Mouse (Mus musculus): ENCODE measurements around the gene Coro1b. TPM values are rescaled to one million over a fixed set of nuclear protein-coding genes. Genes with fewer than 3 reads are reported as not detected.
A peak's percentile ranks its signal among the peaks of the same experiment; 100 is the strongest.

The Coro1b gene
- polyA plus RNA-seq, 1 experiment from 2014 or later = 102 TPM

DNA sequence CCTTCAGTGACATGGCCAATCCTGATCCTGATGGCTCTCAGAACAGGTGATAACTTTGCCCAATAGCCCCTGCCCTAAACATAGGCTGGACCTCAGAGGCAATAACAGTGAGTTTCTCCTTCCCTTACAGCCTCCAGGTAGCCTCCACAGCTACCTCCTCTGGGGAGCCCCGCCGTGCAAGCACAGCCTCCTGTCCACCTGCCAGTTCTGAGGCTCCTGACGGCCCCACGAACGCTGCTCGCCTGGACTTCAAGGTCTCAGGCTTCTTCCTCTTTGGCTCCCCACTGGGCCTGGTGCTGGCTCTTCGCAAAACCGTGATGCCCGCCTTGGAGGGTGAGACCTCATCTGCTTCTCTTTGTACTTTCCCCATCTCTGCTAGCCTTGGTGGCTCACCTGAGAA is 39.9 kb upstream of the Coro1b start:
- peaks cover under 1% of the 10 kb centered on the region; the same call in 1 of the 2 replicates for H3K4me1 ChIP-seq
- H3K4me2 ChIP-seq = no peak overlapping the region
- WGBS = 88% methylated on average over 9 of the region's 9 CpGs
- ATAC-seq (ENCODE audit: low FRiP score) = no peak
- peaks cover 82% of the 10 kb centered on the region for H3K36me3 ChIP-seq
- H3K4me3 ChIP-seq (replicated peaks) = no peak overlapping the region
- no peaks in the 10 kb centered on the region for H3K9me3 ChIP-seq (replicated peaks)
- no peak overlapping the region for H3K27ac ChIP-seq (replicated peaks)
- H3K9ac ChIP-seq (replicated peaks) = no peak overlapping the region
- H3K27me3 ChIP-seq (replicated peaks) = no peaks in the 10 kb centered on the region

GRCm38 (mm10) chr19:4112063-4112960 is 36.1 kb upstream of the Coro1b start:
- Histone ChIP-seq H3K27me3 (replicated peaks) (no peaks in the 10 kb centered on the region), H3K4me3 (replicated peaks) (no peak overlapping the region), H3K36me3 (peaks cover 93% of the 10 kb centered on the region), H3K27ac (replicated peaks) (no peak overlapping the region), H3K4me1 (0 out of 2 replicates have a peak, but pooled peaks cover 5% of the 10 kb centered on the region), H3K4me2 (no peak overlapping the region), H3K9ac (replicated peaks) (no peak overlapping the region), H3K9me3 (replicated peaks) (no peaks in the 10 kb centered on the region)
- no peak for ATAC-seq (ENCODE audit: low FRiP score)
- 95% methylated on average over 26 of the region's 26 CpGs for WGBS

DNA sequence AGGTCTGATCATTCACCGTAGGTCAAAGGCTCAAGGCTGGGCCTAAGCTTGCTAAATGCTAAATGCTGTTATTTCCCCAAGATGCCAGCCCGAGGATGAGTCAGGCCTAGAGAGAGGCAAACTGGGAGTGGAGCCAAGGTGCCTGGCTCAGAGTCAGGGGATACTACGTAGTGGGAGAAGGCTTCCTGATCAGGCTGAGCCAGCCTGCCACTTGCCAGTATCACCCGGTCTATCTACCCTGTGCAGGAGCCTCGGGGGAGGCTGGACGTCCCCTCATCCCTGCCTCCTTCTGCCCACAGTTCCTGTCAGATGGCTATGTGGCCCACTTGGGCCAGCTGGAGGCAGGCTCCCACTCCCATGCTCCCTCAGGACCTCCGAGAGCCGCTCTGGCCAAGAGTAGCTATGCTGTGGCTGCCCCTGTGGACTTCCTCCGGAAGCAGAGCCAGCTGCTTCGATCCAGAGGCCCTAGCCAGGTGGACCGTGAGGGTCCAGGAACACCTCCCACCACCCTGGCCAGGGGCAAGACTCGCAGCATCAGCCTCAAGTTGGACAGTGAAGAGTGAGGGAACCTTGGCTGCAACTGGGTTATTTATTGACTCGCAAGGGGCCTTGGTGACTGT is 35.1 kb upstream of the Coro1b start:
- no peaks in the 10 kb centered on the region for H3K9me3 ChIP-seq (replicated peaks)
- no peaks in the 10 kb centered on the region for H3K27me3 ChIP-seq (replicated peaks)
- no peak overlapping the region for H3K4me3 ChIP-seq (replicated peaks)
- no peak overlapping the region for H3K27ac ChIP-seq (replicated peaks)
- no peak for ATAC-seq (ENCODE audit: low FRiP score)
- H3K36me3 ChIP-seq = peaks cover 94% of the 10 kb centered on the region
- H3K4me1 ChIP-seq = 0 out of 2 replicates have a peak, but pooled peaks cover 5% of the 10 kb centered on the region
- H3K9ac ChIP-seq (replicated peaks) = no peak overlapping the region
- WGBS = 76% methylated on average over 13 of the region's 13 CpGs
- H3K4me2 ChIP-seq = no peak overlapping the region

DNA sequence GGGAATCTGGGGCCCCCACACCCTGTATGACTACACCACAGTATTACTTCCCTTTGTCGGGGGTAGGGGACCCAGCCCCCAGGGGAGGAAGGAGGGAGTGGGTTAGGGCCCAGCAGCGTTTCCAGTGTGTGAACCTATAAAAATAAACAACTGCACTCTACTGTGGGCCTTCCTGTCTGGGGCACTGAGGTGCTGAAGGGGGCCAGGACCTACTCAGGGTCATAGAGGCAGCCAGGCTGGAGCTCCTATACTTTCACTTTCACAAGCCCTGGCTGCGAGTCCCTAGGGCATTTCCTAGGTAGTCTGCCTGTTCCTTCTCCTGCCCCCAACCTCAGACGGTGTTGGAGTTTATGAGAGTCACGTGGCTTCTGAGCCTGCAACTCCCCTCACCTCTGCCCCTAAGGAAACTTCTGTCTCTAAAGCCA is 34.6 kb upstream of the Coro1b start:
- Histone ChIP-seq H3K4me1 (0 out of 2 replicates have a peak, but pooled peaks cover 5% of the 10 kb centered on the region), H3K4me3 (replicated peaks) (no peak overlapping the region), H3K27me3 (replicated peaks) (no peaks in the 10 kb centered on the region), H3K36me3 (peaks cover 89% of the 10 kb centered on the region), H3K4me2 (no peak overlapping the region), H3K27ac (replicated peaks) (no peak overlapping the region), H3K9me3 (replicated peaks) (no peaks in the 10 kb centered on the region), H3K9ac (replicated peaks) (no peak overlapping the region)
- no peak for ATAC-seq (ENCODE audit: low FRiP score)
- WGBS = 58% methylated on average over 5 of the region's 5 CpGs

DNA sequence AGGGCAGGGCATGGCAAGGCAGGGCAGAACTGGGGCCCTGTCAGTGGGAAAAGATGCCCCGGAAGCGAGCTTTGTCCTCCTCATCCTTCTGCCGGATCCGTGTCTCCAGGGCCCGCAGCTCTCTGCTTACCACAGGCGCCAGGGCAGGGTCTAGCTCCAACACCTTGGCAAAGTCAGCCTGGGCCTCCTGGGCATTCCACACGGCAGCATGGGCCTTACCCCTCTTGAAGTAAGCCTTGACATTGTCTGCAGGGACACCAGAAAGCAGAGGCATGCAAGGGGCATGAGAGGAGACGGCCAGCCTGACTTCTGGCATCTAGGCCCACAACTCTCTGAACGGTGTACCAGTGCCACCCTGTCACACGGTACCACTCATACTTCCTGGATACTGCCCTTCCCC is 33.9 kb upstream of the Coro1b start:
- no peaks in the 10 kb centered on the region for H3K27me3 ChIP-seq (replicated peaks)

GRCm38 (mm10) chr19:4115144-4115543 is 33.3 kb upstream of the Coro1b start:
- no peak overlapping the region for H3K27ac ChIP-seq (replicated peaks)
- H3K9ac ChIP-seq (replicated peaks) = no peak overlapping the region
- H3K4me3 ChIP-seq (replicated peaks) = no peak overlapping the region
- no peak overlapping the region for H3K4me2 ChIP-seq
- ATAC-seq (ENCODE audit: low FRiP score) = no peak
- H3K27me3 ChIP-seq (replicated peaks) = no peaks in the 10 kb centered on the region
- peaks cover 9% of the 10 kb centered on the region for H3K4me1 ChIP-seq
- WGBS = 97% methylated on average over 10 of the region's 10 CpGs
- no peaks in the 10 kb centered on the region for H3K9me3 ChIP-seq (replicated peaks)
- peaks cover 81% of the 10 kb centered on the region for H3K36me3 ChIP-seq

More for the DNA sequence above, 33.9 kb upstream of the Coro1b start:
- no peak for ATAC-seq (ENCODE audit: low FRiP score)
- WGBS = 97% methylated on average over 10 of the region's 10 CpGs
- Histone ChIP-seq H3K27ac (replicated peaks) (no peak overlapping the region), H3K4me2 (no peak overlapping the region), H3K4me1 (0 out of 2 replicates have a peak, but pooled peaks cover 5% of the 10 kb centered on the region), H3K9me3 (replicated peaks) (no peaks in the 10 kb centered on the region), H3K9ac (replicated peaks) (no peak overlapping the region), H3K4me3 (replicated peaks) (no peak overlapping the region), H3K36me3 (peaks cover 83% of the 10 kb centered on the region)

DNA sequence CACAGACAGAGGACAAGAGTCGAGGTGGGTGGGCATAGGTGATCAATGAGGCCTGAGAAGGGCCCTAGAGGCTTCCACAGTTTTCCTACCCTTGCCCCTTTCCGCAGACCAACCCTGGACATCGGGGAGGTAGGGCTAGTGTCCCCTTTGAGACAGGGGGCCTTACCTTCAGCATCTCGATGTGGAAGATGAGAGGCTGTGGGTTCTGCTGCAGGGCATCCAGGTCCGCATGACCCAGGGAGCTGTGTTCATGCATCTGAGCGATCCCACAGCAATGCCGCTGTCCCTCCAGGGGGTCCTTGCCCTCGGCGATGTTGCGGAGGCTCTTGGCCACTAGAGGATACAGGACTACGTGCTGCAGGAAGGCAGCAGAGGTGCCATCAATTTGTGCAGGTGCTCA is 32.6 kb upstream of the Coro1b start:
- 84% methylated on average over 11 of the region's 11 CpGs for WGBS
- H3K36me3 ChIP-seq = peaks cover 75% of the 10 kb centered on the region
- H3K9me3 ChIP-seq (replicated peaks) = no peaks in the 10 kb centered on the region
- H3K9ac ChIP-seq (replicated peaks) = no peak overlapping the region
- ATAC-seq (ENCODE audit: low FRiP score) = no peak
- no peak overlapping the region for H3K4me2 ChIP-seq
- peaks cover 15% of the 10 kb centered on the region for H3K4me1 ChIP-seq
- H3K27ac ChIP-seq (replicated peaks) = no peak overlapping the region
- H3K27me3 ChIP-seq (replicated peaks) = no peaks in the 10 kb centered on the region
- no peak overlapping the region for H3K4me3 ChIP-seq (replicated peaks)

DNA sequence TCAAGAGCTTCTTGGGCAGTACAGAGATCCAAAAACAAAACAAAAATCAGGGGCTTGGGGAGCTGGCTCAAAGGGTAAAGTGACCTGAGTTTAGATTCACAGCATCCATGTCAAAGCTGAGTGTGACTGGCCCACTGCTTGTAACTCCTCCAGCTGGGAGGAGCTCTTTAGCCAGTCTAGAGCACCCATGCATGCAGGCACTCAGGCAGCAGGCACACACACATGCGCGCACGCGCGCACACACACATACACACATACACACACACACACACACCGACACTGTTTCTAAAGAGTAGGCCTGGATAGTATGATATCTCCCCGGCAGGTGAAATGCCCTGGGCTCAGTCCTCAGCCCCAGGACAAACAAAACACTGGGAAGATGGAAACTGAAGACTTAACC is 31.4 kb upstream of the Coro1b start:
- Histone ChIP-seq H3K36me3 (peaks cover 63% of the 10 kb centered on the region), H3K4me1 (peaks cover 21% of the 10 kb centered on the region), H3K9ac (replicated peaks) (no peak overlapping the region), H3K27me3 (replicated peaks) (no peaks in the 10 kb centered on the region), H3K27ac (replicated peaks) (no peak overlapping the region), H3K4me2 (no peak overlapping the region), H3K9me3 (replicated peaks) (no peaks in the 10 kb centered on the region), H3K4me3 (replicated peaks) (no peak overlapping the region)
- ATAC-seq (ENCODE audit: low FRiP score) = no peak
- 94% methylated on average over 7 of the region's 7 CpGs for WGBS

DNA sequence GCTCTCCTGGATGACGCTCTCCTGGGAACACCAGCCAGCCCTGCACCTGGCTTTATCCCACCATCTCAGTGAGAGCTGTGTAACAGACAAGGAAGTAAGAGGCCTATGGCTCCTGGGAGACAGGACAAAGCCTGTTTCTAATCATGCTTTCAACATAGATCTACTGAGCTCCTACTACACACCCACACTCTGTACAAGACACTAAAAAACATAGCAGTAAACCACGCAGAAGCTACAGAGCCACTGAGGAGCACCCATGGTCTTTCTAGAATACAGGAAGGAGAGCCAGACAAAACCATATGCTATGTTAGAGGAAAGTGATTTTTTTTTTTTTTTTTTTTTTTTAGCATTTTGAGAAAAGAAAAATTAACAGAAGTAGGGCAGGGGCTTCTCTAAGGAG is 30.1 kb upstream of the Coro1b start:
- Histone ChIP-seq H3K4me1 (peaks cover 21% of the 10 kb centered on the region), H3K4me2 (no peak overlapping the region), H3K9me3 (replicated peaks) (no peaks in the 10 kb centered on the region), H3K27me3 (replicated peaks) (no peaks in the 10 kb centered on the region), H3K27ac (replicated peaks) (no peak overlapping the region), H3K36me3 (peaks cover 50% of the 10 kb centered on the region), H3K9ac (replicated peaks) (no peak overlapping the region), H3K4me3 (replicated peaks) (no peak overlapping the region)
- ATAC-seq (ENCODE audit: low FRiP score) = no peak
- 95% methylated on average over 2 of the region's 2 CpGs for WGBS

- Histone ChIP-seq H3K4me1 (peaks cover 21% of the 10 kb centered on the region), H3K9me3 (replicated peaks) (no peaks in the 10 kb centered on the region), H3K9ac (replicated peaks) (peak overlapping the region; percentile 21; the same call in 1 of the 2 replicates), H3K27ac (replicated peaks) (no peak overlapping the region), H3K27me3 (replicated peaks) (no peaks in the 10 kb centered on the region), H3K4me2 (peak overlapping the region; percentile 48), H3K36me3 (peaks cover 34% of the 10 kb centered on the region), H3K4me3 (replicated peaks) (peak overlapping the region; percentile 62)
- 88% methylated on average over 6 of the region's 6 CpGs for WGBS
- ATAC-seq (ENCODE audit: low FRiP score) = no peak
Measured at GRCm38 (mm10) chr19:4119716-4120487, 28.5 kb upstream of the Coro1b start.

GRCm38 (mm10) chr19:4120496-4120895 is 27.9 kb upstream of the Coro1b start:
- 90% methylated on average over 2 of the region's 2 CpGs for WGBS
- ATAC-seq (ENCODE audit: low FRiP score) = no peak
- Histone ChIP-seq H3K27me3 (replicated peaks) (no peaks in the 10 kb centered on the region), H3K4me1 (peaks cover 25% of the 10 kb centered on the region), H3K4me2 (peak overlapping the region; percentile 48), H3K27ac (replicated peaks) (no peak overlapping the region; the same call in 1 of the 2 replicates), H3K9me3 (replicated peaks) (no peaks in the 10 kb centered on the region), H3K36me3 (peaks cover 29% of the 10 kb centered on the region), H3K9ac (replicated peaks) (peak overlapping the region; percentile 21; the same call in 1 of the 2 replicates), H3K4me3 (replicated peaks) (peak overlapping the region; percentile 62)
